Mouse (Mus musculus) lung, adult 2 months (tissue): ENCODE measurements around the gene Fam83c. TPM values are rescaled to one million over a fixed set of nuclear protein-coding genes. Genes with fewer than 3 reads are reported as not detected.

ENCODE experiments used
- DNase-seq: peaks from one replicate; pipeline ENCODE4 v3.0.0; 2022
- H3K4me1 ChIP-seq: fragments of 200-500 bp; 2 replicates; pipeline ENCODE4 v1.6.1; 2011; ENCODE audit warnings: low read length; ENCODE audit not compliant: control insufficient read depth, insufficient read depth
- H3K4me3 ChIP-seq: fragments of 200-500 bp; replicated peaks from 2 replicates; pipeline ENCODE3; 2011; ENCODE audit warnings: low read depth, mild to moderate bottlenecking, control low read depth, low read length; ENCODE audit errors: extremely low read depth
- CTCF ChIP-seq: fragments of 200-500 bp; IDR thresholded peaks from 2 replicates; pipeline ENCODE4 v1.5.1; 2011; ENCODE audit warnings: mild to moderate bottlenecking, low read length, control low read depth; ENCODE audit not compliant: insufficient read depth
- POLR2A ChIP-seq: fragments of 200-500 bp; IDR thresholded peaks from 2 replicates; pipeline ENCODE4 v1.6.1; 2011; ENCODE audit warnings: low read depth, mild to moderate bottlenecking, control low read depth, low read length, borderline replicate concordance; ENCODE audit errors: extremely low read depth
- WGBS: fragments of 180-500 bp; shearing (Covaris S2); methylation state at CpG from one replicate; pipeline ENCODE4 v1.1.7; 2018; 5-methylcytosine and 5-hydroxymethylcytosine counted together
- polyA plus RNA-seq: library from polyadenylated mRNA; depleted of rRNA; stranded (reverse); fragments of >200 nt; gene quantifications from 2 replicates; pipeline ENCODE4 v1.2.3, GENCODE M21; 2012

Gene Fam83c
- polyA plus RNA-seq, 1 experiment, result 2.1 TPM

- DNase-seq, result no peak
- no peak overlapping the region for H3K4me3 ChIP-seq
- WGBS, result 44% methylated on average over 6 of the region's 6 CpGs
- no peak for TF ChIP-seq CTCF
- TF ChIP-seq POLR2A, result no peak
- H3K4me1 ChIP-seq, result peaks cover 4% of the 10 kb centered on the region
Observed at GRCm38 (mm10) chr2:155805231-155805924, 29.3 kb downstream of the Fam83c start.

- Histone ChIP-seq H3K4me1 (peaks cover 4% of the 10 kb centered on the region), H3K4me3 (no peak overlapping the region)
- TF ChIP-seq CTCF (no peak), POLR2A (no peak)
- 54% methylated on average over 5 of the region's 5 CpGs for WGBS
- DNase-seq, result no peak
Observed at GRCm38 (mm10) chr2:155804053-155804452, 30.6 kb downstream of the Fam83c start.

GRCm38 (mm10) chr2:155802761-155803160, 31.9 kb downstream of the Fam83c start:
- Histone ChIP-seq H3K4me3 (no peak overlapping the region), H3K4me1 (peaks cover 4% of the 10 kb centered on the region)
- WGBS, result 58% methylated on average over 3 of the region's 3 CpGs
- TF ChIP-seq CTCF, result peak; percentile 27
- no peak for TF ChIP-seq POLR2A
- no peak for DNase-seq

GRCm38 (mm10) chr2:155798613-155799012, 36.0 kb downstream of the Fam83c start:
- no peak overlapping the region for H3K4me3 ChIP-seq
- DNase-seq, result no peak
- WGBS, result 53% methylated on average over 3 of the region's 3 CpGs
- H3K4me1 ChIP-seq, result no peaks in the 10 kb centered on the region
- TF ChIP-seq POLR2A (no peak), CTCF (no peak)

GRCm38 (mm10) chr2:155794674-155795445, 39.8 kb downstream of the Fam83c start:
- H3K4me1 ChIP-seq, result no peaks in the 10 kb centered on the region
- TF ChIP-seq POLR2A, result no peak
- no peak for TF ChIP-seq CTCF
- H3K4me3 ChIP-seq, result no peak overlapping the region
- 79% methylated on average over 12 of the region's 12 CpGs for WGBS
- DNase-seq, result no peak

- TF ChIP-seq POLR2A (no peak), CTCF (no peak)
- H3K4me3 ChIP-seq, result no peak overlapping the region
- DNase-seq, result no peak
- 36% methylated on average over 12 of the region's 12 CpGs for WGBS
- no peaks in the 10 kb centered on the region for H3K4me1 ChIP-seq
Observed at GRCm38 (mm10) chr2:155792899-155793298, 41.8 kb downstream of the Fam83c start.

GRCm38 (mm10) chr2:155787949-155788931, 46.4 kb downstream of the Fam83c start:
- WGBS, result 55% methylated on average over 18 of the region's 18 CpGs
- no peak for DNase-seq
- H3K4me1 ChIP-seq, result no peaks in the 10 kb centered on the region
- H3K4me3 ChIP-seq, result no peak overlapping the region
- TF ChIP-seq CTCF (no peak), POLR2A (no peak)

- WGBS, result 62% methylated on average over 5 of the region's 5 CpGs
- DNase-seq, result no peak
- H3K4me1 ChIP-seq, result no peaks in the 10 kb centered on the region
- TF ChIP-seq POLR2A (no peak), CTCF (no peak)
- no peak overlapping the region for H3K4me3 ChIP-seq
Observed at GRCm38 (mm10) chr2:155786905-155787304, 47.7 kb downstream of the Fam83c start.

- TF ChIP-seq POLR2A, result no peak
- TF ChIP-seq CTCF, result no peak
- DNase-seq, result no peak
- Histone ChIP-seq H3K4me1 (no peaks in the 10 kb centered on the region), H3K4me3 (no peak overlapping the region)
- WGBS, result 50% methylated on average over 6 of the region's 6 CpGs
Observed at GRCm38 (mm10) chr2:155784534-155784933, 50.1 kb downstream of the Fam83c start.
